Mouse (Mus musculus): ENCODE measurements around the gene Olfr1359. TPM values are rescaled to one million over a fixed set of nuclear protein-coding genes. Genes with fewer than 3 reads are reported as not detected.
"Not testable (repeated sequence)": the region's sequence is repeated elsewhere in the genome, so short reads cannot be mapped to it uniquely, and the experiment has no call there.

Olfr1359 gene
- total RNA-seq, 4 experiments from 2014 or later: not detected

DNA sequence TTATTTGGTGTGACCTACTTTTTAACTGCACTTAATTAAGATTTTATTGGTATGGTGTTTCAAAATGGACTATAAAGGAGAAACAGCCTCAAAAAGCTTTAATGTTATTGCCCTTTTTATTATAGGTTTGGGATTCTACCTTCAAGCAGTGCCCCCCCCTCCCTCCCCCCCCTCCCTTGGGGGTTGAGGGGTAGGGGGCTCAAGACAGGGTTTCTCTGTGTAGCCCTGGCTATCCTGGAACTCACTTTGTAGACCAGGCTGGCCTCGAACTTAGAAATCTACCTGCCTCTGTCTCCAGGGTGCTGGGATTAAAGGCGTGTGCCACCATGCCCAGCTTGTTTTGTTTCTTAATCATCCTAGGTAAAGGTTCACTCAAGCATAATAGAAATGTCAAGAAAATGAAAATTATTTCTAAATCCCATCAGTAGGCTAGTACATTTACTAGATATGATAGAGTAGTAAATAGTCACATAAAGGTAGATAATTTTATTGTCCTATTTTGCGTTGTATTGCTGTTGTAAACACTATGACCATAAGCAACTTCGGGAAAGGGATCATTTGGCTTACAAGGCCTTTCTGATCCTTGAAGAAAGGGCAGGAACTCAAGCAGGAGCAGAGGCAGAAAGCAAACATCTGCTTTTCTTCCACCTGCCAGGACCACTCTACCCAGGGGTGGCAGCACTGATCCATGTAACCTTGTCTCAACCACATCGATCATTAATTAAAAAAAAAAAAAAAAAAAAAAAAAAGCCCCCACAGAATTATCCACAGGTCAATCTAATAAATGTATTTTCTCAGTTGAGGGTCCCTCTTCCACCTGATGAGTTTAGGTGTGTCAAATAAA lies 25.3 kb downstream of the Olfr1359 start:
- DNase-seq (ENCODE audit: low spot score): no peak

DNA sequence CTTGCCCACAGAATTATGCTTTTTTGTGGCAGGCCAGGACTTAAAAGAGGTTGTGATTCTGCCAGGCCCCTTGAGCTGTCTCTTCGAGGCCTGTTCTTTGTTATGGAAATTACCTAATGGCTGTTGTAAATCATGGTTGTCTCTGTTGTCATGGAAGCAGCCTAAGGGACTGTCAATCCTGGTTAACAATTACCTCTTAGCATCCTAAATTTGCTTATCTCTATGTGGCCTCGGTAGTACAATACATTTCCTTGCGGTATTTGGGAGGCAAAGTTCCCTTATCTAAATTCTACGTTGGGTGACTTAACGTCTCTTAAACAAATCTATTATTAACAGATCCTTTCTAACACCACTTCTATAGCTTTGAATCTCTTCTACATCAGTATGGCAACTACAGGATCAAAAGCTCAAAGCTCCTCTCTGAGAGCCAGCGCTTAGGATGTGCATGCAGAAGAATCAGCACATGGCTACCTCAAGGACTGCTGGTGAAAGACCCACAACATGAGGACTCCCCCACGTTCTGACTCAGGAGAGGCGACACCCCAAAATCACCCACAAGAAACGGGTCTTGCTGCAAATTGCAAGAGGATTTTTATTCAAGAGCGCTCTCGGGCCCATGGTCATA lies 30.1 kb downstream of the Olfr1359 start:
- DNase-seq (ENCODE audit: low spot score): no peak

DNA sequence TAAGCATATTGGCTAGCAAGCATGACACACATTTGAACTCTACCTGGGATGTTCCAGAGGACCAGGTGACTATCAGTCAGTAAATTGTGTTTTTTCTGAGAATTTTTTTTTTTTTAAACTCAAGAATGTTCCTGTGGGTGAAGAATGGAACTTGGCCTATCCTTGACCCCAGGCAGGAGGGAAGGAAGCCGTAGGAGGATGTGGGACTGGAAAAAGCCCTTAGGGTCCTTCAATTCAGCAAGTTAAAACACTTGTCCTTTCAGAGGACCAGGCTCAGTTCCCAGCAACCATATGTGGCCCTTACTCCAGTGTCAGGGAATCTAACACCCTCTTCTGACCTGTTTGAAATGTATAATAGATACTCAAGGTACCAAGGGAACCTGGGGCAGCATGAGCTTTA lies 31.6 kb downstream of the Olfr1359 start:
- DNase-seq (ENCODE audit: low spot score): no peak

DNA sequence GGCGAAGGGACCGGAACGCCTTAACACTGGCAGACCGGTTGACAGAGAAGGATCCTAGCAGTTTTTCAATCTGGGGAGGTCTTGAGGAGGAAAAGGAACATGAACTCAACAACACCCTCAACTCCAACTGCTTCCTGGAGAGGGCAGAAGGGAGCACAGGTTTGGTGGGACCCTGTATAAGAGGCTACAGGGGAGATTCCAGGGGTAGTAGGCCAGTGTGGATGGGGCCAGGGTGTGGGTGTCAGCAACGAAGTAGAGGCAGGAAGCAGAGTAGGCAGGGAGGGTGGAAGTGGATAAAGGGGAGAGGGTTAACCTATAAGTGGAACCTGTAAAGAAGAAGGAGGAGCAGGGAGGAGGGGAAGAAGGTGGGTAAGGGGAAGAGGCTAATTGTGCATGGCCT lies 35.6 kb downstream of the Olfr1359 start:
- DNase-seq (ENCODE audit: low spot score): no peak

DNA sequence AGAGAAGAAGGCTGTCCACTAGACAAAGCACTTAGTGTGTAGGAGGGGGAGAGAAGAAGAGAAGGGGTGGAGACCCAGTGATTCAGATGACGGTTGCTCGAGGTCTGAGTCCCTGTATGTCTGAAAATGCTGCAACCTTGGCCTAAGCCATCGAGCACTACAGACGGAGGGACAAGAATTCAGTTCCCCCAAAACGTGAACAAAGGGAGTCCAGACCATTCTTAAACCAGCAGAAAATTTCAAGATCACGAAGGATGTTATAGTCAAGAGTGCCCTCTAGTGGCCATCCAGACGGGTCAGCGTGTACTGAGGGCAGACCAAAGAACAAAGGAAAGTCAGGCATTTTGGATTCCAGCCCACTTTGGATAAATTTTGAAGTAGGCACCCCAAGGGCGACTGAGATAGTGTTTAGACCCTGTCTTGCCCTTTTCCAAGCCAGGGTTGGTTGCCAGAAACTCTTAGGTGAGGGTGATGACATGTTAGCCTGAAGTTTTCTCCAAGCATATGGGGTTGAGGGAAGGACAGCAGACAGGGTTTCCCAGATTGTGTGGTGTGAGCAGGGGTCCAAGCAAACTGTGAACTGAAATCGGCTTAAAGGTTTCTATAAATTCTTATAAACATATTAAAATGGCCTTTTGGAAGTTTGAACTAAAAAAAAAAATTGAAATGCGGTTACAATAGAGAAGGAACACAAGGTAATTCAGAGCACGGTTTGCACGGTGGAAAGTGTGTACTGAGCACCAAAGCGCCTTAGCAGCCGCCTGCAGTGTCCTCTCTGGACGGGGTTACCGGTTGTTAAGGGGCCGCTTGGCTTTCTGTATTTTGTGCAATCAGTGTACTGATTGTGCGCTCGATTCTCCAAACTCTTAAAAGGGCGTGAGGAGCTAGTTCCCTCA lies 36.3 kb downstream of the Olfr1359 start:
- peak; percentile 88 for DNase-seq (ENCODE audit: low spot score)

DNA sequence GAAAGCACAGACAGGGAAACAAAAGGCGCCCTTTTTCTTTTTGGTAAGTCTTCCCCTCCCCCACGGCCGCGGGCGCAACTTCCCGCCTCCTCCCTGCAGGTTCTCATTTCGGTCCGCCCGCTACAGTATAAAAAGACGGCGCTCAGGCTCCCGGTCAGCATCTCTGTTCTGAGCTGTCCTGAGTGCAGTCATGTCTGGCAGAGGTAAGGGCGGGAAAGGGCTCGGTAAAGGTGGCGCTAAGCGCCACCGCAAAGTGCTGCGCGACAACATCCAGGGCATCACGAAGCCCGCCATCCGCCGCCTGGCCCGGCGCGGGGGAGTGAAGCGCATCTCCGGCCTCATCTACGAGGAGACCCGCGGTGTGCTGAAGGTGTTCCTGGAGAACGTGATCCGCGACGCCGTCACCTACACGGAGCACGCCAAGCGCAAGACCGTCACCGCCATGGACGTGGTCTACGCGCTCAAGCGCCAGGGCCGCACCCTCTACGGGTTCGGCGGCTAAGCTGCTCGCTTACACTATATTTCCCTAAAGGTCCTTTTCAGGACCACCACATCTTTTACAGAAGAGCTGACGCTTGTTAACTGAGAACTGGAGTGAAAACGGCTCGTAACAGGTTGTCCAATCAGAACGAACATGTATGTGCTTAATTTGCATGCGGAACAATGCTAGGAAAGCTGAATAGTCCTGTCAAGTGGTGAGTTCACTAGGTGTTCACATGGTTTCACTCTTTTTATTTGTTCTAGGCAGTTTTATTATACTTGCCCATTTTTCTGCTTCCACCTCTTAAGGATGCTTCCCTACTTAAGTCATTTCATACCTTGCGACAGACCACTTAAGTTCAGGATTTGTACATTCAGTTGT lies 37.2 kb downstream of the Olfr1359 start, which contains the start of gene Hist1h4j:
TSS of gene Hist1h4j (plus strand) at position 159 of the 862 bp plus-strand sequence.
- peak; percentile 45 for DNase-seq (ENCODE audit: low spot score)

DNA sequence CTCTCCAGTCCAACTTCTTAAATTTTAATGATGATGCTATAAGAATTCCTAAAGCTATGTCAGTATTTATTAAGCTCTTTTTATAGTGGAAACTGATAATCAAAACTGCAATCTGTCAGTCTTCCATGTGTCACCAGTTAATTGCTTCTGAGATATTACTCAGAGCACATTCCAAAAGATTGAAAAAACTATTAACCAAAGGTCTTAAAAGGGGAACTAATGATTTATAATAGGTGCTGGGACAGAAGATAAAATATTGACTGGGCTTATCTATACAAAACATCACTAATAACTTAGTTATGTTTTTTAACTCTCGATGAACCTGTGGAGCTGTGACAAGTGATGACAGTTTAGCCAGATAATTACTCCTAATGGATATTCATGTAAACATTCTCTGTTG lies 47.1 kb downstream of the Olfr1359 start:
- no peak for DNase-seq (ENCODE audit: low spot score)

DNA sequence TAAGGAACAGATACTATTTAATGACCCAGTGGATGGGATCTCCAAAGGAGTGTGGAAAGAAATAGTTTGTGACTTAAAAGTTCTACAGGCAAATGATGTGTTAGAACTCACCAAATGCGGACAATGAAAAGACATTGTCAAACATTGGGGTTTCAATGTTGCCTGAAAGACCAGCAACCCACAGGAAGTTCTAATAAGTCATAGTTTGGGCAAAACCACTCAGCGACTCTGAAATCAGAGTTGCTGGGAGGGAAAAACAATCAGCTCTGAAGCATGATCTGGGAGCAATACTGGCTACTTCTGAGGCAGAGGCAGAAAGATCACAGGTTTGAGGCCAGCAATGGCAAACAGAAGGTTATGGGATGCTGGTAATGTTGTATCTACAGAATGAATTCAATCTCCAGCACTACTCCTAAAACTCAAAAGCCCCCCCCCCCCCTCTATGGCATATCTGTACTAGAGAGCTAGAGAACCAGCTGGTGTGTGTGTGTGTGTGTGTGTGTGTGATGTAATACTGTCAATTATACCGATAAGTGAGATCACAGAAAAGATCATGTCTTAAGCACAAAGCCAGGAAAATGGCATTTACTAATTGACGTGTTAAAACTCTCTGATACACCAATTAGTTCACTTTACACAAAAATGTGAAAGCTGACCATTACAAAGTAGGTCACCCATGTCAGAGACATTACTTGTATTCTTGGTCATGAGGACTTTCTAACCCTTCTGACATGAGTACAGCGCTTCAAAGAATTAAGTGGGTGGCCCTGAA lies 51.7 kb downstream of the Olfr1359 start:
- DNase-seq (ENCODE audit: low spot score): no peak

DNA sequence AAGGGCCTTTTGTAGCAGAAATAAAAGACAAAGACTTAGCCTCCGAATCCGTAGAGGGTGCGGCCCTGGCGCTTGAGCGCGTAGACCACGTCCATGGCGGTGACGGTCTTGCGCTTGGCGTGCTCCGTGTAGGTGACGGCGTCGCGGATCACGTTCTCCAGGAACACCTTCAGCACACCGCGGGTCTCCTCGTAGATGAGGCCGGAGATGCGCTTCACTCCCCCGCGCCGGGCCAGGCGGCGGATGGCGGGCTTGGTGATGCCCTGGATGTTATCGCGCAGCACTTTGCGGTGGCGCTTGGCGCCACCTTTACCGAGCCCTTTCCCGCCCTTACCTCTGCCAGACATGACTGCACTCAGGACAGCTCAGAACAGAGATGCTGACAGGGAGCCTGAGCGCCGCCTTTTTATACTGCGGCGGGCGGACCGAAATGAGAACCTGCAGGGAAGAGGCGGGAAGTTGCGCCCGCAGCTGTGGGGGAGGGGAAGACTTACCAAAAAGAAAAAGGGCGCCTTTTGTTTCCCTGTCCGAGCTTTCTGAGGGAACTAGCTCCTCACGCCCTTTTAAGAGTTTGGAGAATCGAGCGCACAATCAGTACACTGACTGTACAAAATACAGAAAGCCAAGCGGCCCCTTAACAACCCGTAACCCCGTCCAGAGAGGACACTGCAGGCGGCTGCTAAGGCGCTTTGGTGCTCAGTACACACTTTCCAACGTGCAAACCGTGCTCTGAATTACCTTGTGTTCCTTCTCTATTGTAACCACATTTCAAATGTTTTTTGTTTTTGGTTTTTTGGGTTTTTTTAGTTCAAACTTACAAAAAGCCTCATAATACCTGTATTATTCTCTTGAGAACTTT lies 52.5 kb downstream of the Olfr1359 start, which contains the start of gene Hist1h4k:
TSS of gene Hist1h4k (minus strand) at position 347 of the 859 bp plus-strand sequence.
- peak; percentile 75 for DNase-seq (ENCODE audit: low spot score)

DNA sequence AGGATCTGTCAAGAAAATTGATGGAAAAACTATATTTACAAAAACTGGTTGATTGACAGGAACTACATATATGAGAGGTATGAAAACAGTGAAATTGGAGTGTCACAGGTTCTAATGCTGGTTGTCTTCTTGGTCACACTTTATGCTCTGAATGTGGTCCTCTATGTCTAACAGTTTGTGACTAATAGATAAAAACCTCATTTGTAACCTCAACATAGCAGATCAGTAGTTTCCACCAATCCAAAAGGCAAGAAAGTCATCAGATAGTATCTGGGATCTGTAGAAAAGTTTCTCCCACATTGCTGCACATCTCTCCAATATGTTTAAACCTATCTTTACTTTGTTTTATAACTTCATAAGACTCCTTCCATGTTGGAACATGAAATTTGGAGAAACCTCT lies 53.5 kb downstream of the Olfr1359 start:
- no peak for DNase-seq (ENCODE audit: low spot score)

DNA sequence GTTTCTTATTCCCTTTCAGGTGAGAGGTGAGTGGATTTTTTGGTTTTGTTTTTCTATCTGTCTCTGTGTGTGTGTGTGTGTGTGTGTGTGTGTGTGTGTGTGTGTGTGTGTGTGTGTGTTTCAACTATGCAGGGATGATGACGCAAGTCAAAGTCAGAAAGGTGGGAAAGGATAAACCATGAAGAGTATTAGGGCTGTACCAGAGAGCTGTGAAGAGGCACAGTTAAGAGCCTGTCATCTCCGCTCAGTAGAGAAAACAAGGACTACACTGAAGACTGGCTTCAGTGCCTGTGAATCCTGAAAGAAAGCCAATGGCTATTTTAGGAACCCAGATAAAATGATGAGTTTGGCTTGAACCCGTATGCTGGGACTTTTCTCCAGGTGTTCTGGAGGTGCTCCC lies 53.9 kb downstream of the Olfr1359 start:
- no peak for DNase-seq (ENCODE audit: low spot score)

DNA sequence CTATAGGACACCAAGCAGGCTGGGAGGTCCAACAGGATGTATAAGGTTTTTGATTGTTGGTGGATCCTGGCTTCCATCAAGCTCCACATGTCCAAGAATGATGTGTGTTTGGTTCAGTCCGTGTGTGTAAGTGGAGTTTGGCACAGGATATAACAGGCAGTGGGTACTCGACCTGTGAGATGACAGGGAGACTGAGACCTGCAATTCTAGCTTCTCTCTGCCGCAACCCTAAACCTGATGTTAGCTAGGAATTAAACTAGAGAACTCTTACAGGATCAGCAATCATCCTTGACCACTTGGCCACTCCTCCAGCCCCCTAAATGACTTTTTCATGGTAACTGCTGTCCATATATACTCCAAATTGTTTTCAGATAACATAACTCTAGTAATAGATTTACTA lies 54.4 kb downstream of the Olfr1359 start:
- no peak for DNase-seq (ENCODE audit: low spot score)

DNA sequence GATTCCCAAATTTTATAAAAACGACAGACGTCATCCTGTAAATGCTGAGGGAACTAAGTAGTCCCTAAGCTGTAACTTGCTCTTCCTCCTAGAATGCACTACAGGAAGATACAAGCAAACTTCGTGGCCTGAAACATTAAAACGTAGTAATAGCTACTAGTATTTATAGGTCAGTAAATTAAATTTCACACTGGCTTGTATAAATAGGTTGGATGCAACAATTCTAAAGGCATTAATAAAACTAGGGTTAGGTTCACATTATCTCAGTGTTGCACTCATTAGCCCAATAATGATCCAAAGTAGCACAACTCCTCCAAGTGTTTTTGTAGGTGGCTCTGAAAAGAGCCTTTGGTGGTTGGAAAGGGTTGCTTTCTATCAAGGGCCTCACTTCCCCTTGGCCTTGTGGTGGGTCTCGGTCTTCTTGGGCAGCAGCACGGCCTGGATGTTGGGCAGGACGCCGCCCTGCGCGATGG lies 55.2 kb downstream of the Olfr1359 start:
- no peak for DNase-seq (ENCODE audit: low spot score)

DNA sequence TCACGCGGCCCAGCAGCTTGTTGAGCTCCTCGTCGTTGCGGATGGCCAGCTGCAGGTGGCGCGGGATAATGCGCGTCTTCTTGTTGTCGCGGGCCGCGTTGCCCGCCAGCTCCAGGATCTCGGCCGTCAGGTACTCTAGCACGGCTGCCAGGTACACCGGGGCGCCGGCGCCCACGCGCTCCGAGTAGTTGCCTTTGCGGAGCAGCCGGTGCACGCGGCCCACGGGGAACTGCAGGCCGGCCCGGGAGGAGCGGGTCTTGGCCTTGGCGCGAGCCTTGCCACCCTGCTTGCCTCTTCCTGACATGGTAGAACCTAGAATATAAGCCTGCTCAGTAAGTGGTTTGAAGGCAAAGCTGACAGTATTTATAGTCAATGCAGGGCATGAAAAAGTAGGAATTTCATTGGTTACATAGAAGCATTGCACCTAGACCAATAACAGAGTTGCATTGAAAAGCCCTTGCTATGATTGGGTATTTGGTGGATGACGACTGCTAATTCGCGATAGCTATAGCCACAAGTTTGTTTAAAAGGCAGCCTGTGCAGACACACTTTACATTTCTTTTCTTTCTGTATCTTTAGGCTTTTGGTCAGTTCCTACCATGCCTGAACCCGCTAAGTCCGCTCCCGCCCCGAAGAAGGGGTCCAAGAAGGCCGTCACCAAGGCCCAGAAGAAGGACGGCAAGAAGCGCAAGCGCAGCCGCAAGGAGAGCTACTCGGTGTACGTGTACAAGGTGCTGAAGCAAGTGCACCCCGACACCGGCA lies 55.8 kb downstream of the Olfr1359 start, which contains the start of the genes Hist1h2ak and Hist1h2bn:
TSS of gene Hist1h2ak (minus strand) at position 304 of the 762 bp plus-strand sequence.
TSS of gene Hist1h2bn (plus strand) at position 600 of the 762 bp plus-strand sequence.
- DNase-seq (ENCODE audit: low spot score): peak; percentile 89

DNA sequence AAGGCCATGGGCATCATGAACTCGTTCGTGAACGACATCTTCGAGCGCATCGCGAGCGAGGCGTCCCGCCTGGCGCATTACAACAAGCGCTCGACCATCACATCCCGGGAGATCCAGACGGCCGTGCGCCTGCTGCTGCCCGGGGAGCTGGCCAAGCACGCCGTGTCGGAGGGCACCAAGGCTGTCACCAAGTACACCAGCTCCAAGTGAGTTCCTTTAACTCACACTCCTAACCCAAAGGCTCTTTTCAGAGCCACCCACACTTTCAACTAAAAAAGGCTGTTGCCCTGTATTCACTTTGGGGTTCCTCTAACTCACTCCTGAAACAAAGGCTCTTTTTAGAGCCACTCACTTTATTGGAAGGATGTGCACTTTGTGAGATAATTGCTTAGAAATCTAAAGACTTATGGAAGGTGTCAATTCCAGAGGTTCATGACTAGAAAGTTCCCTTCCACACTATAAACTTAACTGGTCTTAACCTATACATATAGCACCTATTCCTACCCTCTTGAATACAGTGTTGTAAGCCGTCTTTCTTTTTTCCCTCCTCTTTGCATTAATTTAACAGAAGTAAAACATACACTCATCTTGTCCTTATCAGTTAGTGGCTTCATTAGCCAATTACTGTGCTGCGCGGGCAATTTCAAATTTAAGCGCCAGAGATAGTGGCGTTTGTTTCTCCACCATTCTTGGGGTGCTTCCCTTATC lies 56.5 kb downstream of the Olfr1359 start:
- DNase-seq (ENCODE audit: low spot score): not testable (repeated sequence)

DNA sequence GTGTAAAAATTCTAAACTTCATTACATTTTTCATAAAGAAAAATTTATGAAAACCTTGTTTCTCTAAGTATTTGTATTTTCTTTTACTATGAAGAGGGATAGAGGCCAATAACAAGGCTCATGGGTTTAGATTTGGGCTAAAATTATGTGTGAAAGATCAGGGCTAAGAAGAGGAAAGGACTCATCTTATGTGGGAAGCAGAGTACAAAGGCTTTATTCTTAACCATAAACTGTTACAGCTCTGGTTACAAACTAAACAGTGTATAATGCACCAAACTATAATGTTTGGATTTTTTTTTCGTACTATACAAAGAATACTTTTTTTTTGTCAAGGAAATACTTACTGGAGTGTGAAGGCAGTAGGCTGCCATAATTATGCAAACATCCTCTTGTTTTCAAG lies 57.8 kb downstream of the Olfr1359 start:
- DNase-seq (ENCODE audit: low spot score): no peak
